In genomic region chr7:3694949-3695305, GRCm38 (mm10) we compare ENCODE assay signal across 8 mouse cellular contexts. TPM values are rescaled to one million over a fixed set of nuclear protein-coding genes. Genes with fewer than 3 reads are reported as not detected.
DNase-seq lines count a peak whose midpoint lies in the region; ATAC-seq and TF ChIP-seq lines count a peak whose summit lies in the region.
"Not testable (repeated sequence)": the region's sequence is repeated elsewhere in the genome, so short reads cannot be mapped to it uniquely, and the experiment has no call there.

No protein-coding gene starts in this region.

- H3K4me1 ChIP-seq in forebrain, embryonic 11.5 days (replicated peaks; ENCODE audit: control insufficient read depth, insufficient read depth, low read length) = not testable (repeated sequence)
- H3K4me1 ChIP-seq in heart, embryonic 13.5 days = peaks cover 25% of the 10 kb centered on the region
- peaks cover 21% of the 10 kb centered on the region for H3K4me1 ChIP-seq in intestine, embryonic 15.5 days (replicated peaks)
- H3K4me1 ChIP-seq in limb, embryonic 14.5 days (ENCODE audit: control insufficient read depth, insufficient read depth, low read length) = peaks cover 13% of the 10 kb centered on the region
- peaks cover 16% of the 10 kb centered on the region; the same call in 1 of the 2 replicates for H3K4me1 ChIP-seq in neural tube, embryonic 14.5 days (ENCODE audit: control insufficient read depth, insufficient read depth, low read length)

- H3K9me3 ChIP-seq in forebrain, embryonic 11.5 days (ENCODE audit: control insufficient read depth, low read length); heart, embryonic 13.5 days; intestine, embryonic 15.5 days; limb, embryonic 14.5 days (ENCODE audit: control insufficient read depth, low read length); neural tube, embryonic 14.5 days (ENCODE audit: control insufficient read depth, low read length): not testable (repeated sequence)

- H3K36me3 ChIP-seq in forebrain, embryonic 11.5 days (ENCODE audit: control insufficient read depth, insufficient read depth, low read length); intestine, embryonic 15.5 days; neural tube, embryonic 14.5 days (ENCODE audit: control insufficient read depth, insufficient read depth, low read length): not testable (repeated sequence)
- H3K36me3 ChIP-seq in heart, embryonic 13.5 days = peaks cover 56% of the 10 kb centered on the region
- H3K36me3 ChIP-seq in limb, embryonic 14.5 days (ENCODE audit: control insufficient read depth, insufficient read depth, low read length) = peaks cover 42% of the 10 kb centered on the region

- not testable (repeated sequence) for H3K27me3 ChIP-seq in forebrain, embryonic 11.5 days (ENCODE audit: control insufficient read depth, insufficient read depth, low read length); heart, embryonic 13.5 days (replicated peaks); intestine, embryonic 15.5 days (replicated peaks); limb, embryonic 14.5 days (ENCODE audit: control insufficient read depth, insufficient read depth, low read length); neural tube, embryonic 14.5 days (ENCODE audit: control insufficient read depth, insufficient read depth, low read length)

- DNase-seq in 3T3-L1 (ENCODE audit: low read depth, low spot score) = peak; percentile 30
- DNase-seq in cerebellum, adult 11 months = peak; percentile 43
- DNase-seq in forebrain, embryonic 11.5 days (ENCODE audit: low spot score); limb, embryonic 14.5 days (ENCODE audit: low spot score): not testable (repeated sequence)
- DNase-seq in lung, postnatal 10 days = peak; percentile 24

- WGBS in forebrain, embryonic 11.5 days = 11% methylated on average over 9 of the region's 9 CpGs
- 6% methylated on average over 9 of the region's 9 CpGs for WGBS in heart, embryonic 13.5 days
- WGBS in intestine, embryonic 15.5 days = 3% methylated on average over 9 of the region's 9 CpGs
- WGBS in limb, embryonic 14.5 days = 2% methylated on average over 9 of the region's 9 CpGs
- WGBS in neural tube, embryonic 14.5 days = 4% methylated on average over 9 of the region's 9 CpGs

- H3K4me3 ChIP-seq in forebrain, embryonic 11.5 days (ENCODE audit: low read depth, low read length) = peak overlapping the region; percentile 64
- H3K4me3 ChIP-seq in heart, embryonic 13.5 days = peak overlapping the region; percentile 79
- peak overlapping the region; percentile 67 for H3K4me3 ChIP-seq in intestine, embryonic 15.5 days (replicated peaks)
- H3K4me3 ChIP-seq in limb, embryonic 14.5 days (replicated peaks; ENCODE audit: low read length) = peak overlapping the region; percentile 78
- peak overlapping the region; percentile 56 for H3K4me3 ChIP-seq in neural tube, embryonic 14.5 days (ENCODE audit: low read depth, low read length)

- H3K9ac ChIP-seq in forebrain, embryonic 11.5 days (ENCODE audit: low read length) = peak overlapping the region; percentile 75
- peak overlapping the region; percentile 88 for H3K9ac ChIP-seq in heart, embryonic 13.5 days
- peak overlapping the region; percentile 89 for H3K9ac ChIP-seq in intestine, embryonic 15.5 days
- peak overlapping the region; percentile 89 for H3K9ac ChIP-seq in limb, embryonic 14.5 days (ENCODE audit: low read depth, low read length, severe bottlenecking)
- H3K9ac ChIP-seq in neural tube, embryonic 14.5 days (replicated peaks; ENCODE audit: low read depth, low read length) = peak overlapping the region; percentile 76

- ATAC-seq in forebrain, embryonic 11.5 days (replicated peaks; ENCODE audit: low FRiP score); heart, embryonic 13.5 days (ENCODE audit: extremely low read depth, insufficient number of reproducible peaks, low FRiP score, low TSS enrichment); intestine, embryonic 15.5 days; limb, embryonic 14.5 days (ENCODE audit: low FRiP score, low read depth); neural tube, embryonic 14.5 days (ENCODE audit: low read depth): not testable (repeated sequence)

- H3K27ac ChIP-seq in forebrain, embryonic 11.5 days (ENCODE audit: low read depth, low read length) = peak overlapping the region; percentile 77; the same call in 1 of the 2 replicates
- peak overlapping the region; percentile 99 for H3K27ac ChIP-seq in heart, embryonic 13.5 days (replicated peaks)
- H3K27ac ChIP-seq in intestine, embryonic 15.5 days = peak overlapping the region; percentile 97
- H3K27ac ChIP-seq in limb, embryonic 14.5 days (replicated peaks; ENCODE audit: low read depth, low read length) = peak overlapping the region; percentile 94
- peak overlapping the region; percentile 85; the same call in 1 of the 2 replicates for H3K27ac ChIP-seq in neural tube, embryonic 14.5 days (ENCODE audit: low read depth, low read length)

- TF ChIP-seq POLR2A in limb, embryonic 14.5 days (IDR thresholded peaks at IDR 0.05; ENCODE audit: borderline replicate concordance, extremely low read depth, insufficient read depth, insufficient read length) = not testable (repeated sequence)

- H3K4me2 ChIP-seq in forebrain, embryonic 11.5 days (ENCODE audit: low read depth, low read length, severe bottlenecking) = peak overlapping the region; percentile 89
- peak overlapping the region; percentile 96 for H3K4me2 ChIP-seq in heart, embryonic 13.5 days
- peak overlapping the region; percentile 88 for H3K4me2 ChIP-seq in intestine, embryonic 15.5 days (replicated peaks)
- H3K4me2 ChIP-seq in limb, embryonic 14.5 days (replicated peaks; ENCODE audit: low read depth, low read length, severe bottlenecking) = peak overlapping the region; percentile 90
- peak overlapping the region; percentile 78 for H3K4me2 ChIP-seq in neural tube, embryonic 14.5 days (ENCODE audit: low read depth, low read length)

RNA-seq across cellular contexts. Expression of gene Mboat7, which starts 1.6 kb away (rescaled TPM):
- polyA plus RNA-seq in forebrain, embryonic 11.5 days (2014; fragmentation: Nextera tagmentation; extraction: Ambion mirVana) = 37.1 and 40.2 TPM in 2 replicates
- polyA plus RNA-seq in heart, embryonic 13.5 days (2015; fragmentation: Nextera tagmentation; extraction: Ambion mirVana) = 35.5 and 40.7 TPM in 2 replicates
- polyA plus RNA-seq in intestine, embryonic 15.5 days (2015; fragmentation: Nextera tagmentation; extraction: Ambion mirVana) = 55.3 and 57.2 TPM in 2 replicates
- polyA plus RNA-seq in limb, embryonic 14.5 days (2012; rRNA removed) = 73.9 and 98.7 TPM in 2 replicates
- polyA plus RNA-seq in limb, embryonic 14.5 days (2014; fragmentation: Nextera tagmentation; extraction: Ambion mirVana) = 51.2 and 53.3 TPM in 2 replicates
- 74.9 and 76.4 TPM in 2 replicates for polyA plus RNA-seq in neural tube, embryonic 14.5 days (2014; fragmentation: Nextera tagmentation; extraction: Ambion mirVana)

RNA-seq across cellular contexts. Expression of gene Tsen34, which starts 2.3 kb away (rescaled TPM):
- polyA plus RNA-seq in forebrain, embryonic 11.5 days (2014; fragmentation: Nextera tagmentation; extraction: Ambion mirVana) = 243 and 269 TPM in 2 replicates
- 194 and 226 TPM in 2 replicates for polyA plus RNA-seq in heart, embryonic 13.5 days (2015; fragmentation: Nextera tagmentation; extraction: Ambion mirVana)
- 230 and 235 TPM in 2 replicates for polyA plus RNA-seq in intestine, embryonic 15.5 days (2015; fragmentation: Nextera tagmentation; extraction: Ambion mirVana)
- 193 and 271 TPM in 2 replicates for polyA plus RNA-seq in limb, embryonic 14.5 days (2012; rRNA removed)
- 273 and 276 TPM in 2 replicates for polyA plus RNA-seq in limb, embryonic 14.5 days (2014; fragmentation: Nextera tagmentation; extraction: Ambion mirVana)
- polyA plus RNA-seq in neural tube, embryonic 14.5 days (2014; fragmentation: Nextera tagmentation; extraction: Ambion mirVana) = 255 and 265 TPM in 2 replicates

RNA-seq across cellular contexts. Expression of gene Rps9, which starts 8.9 kb away (rescaled TPM):
- 1,200 and 1,214 TPM in 2 replicates for polyA plus RNA-seq in forebrain, embryonic 11.5 days (2014; fragmentation: Nextera tagmentation; extraction: Ambion mirVana)
- polyA plus RNA-seq in heart, embryonic 13.5 days (2015; fragmentation: Nextera tagmentation; extraction: Ambion mirVana) = 844 and 931 TPM in 2 replicates
- polyA plus RNA-seq in intestine, embryonic 15.5 days (2015; fragmentation: Nextera tagmentation; extraction: Ambion mirVana) = 1,501 and 1,565 TPM in 2 replicates
- polyA plus RNA-seq in limb, embryonic 14.5 days (2012; rRNA removed) = 2,914 and 3,913 TPM in 2 replicates
- polyA plus RNA-seq in limb, embryonic 14.5 days (2014; fragmentation: Nextera tagmentation; extraction: Ambion mirVana) = 1,650 and 1,670 TPM in 2 replicates
- 703 and 810 TPM in 2 replicates for polyA plus RNA-seq in neural tube, embryonic 14.5 days (2014; fragmentation: Nextera tagmentation; extraction: Ambion mirVana)

RNA-seq across cellular contexts. Expression of gene Tmc4, which starts 17.6 kb away (rescaled TPM):
- 2.1 and 3.5 TPM in 2 replicates for polyA plus RNA-seq in forebrain, embryonic 11.5 days (2014; fragmentation: Nextera tagmentation; extraction: Ambion mirVana)
- 4.0 and 4.6 TPM in 2 replicates for polyA plus RNA-seq in heart, embryonic 13.5 days (2015; fragmentation: Nextera tagmentation; extraction: Ambion mirVana)
- 73.4 and 82.6 TPM in 2 replicates for polyA plus RNA-seq in intestine, embryonic 15.5 days (2015; fragmentation: Nextera tagmentation; extraction: Ambion mirVana)
- polyA plus RNA-seq in limb, embryonic 14.5 days (2012; rRNA removed) = 20.2 and 21.0 TPM in 2 replicates
- 4.8 and 5.1 TPM in 2 replicates for polyA plus RNA-seq in limb, embryonic 14.5 days (2014; fragmentation: Nextera tagmentation; extraction: Ambion mirVana)
- polyA plus RNA-seq in neural tube, embryonic 14.5 days (2014; fragmentation: Nextera tagmentation; extraction: Ambion mirVana) = 4.1 and 6.2 TPM in 2 replicates

RNA-seq across cellular contexts. Expression of gene Pirb, which starts 25.3 kb away (rescaled TPM):
- 0.12 and 0.27 TPM in 2 replicates for polyA plus RNA-seq in forebrain, embryonic 11.5 days (2014; fragmentation: Nextera tagmentation; extraction: Ambion mirVana)
- polyA plus RNA-seq in heart, embryonic 13.5 days (2015; fragmentation: Nextera tagmentation; extraction: Ambion mirVana) = 0.27 and 0.32 TPM in 2 replicates
- 1.0 and 1.1 TPM in 2 replicates for polyA plus RNA-seq in intestine, embryonic 15.5 days (2015; fragmentation: Nextera tagmentation; extraction: Ambion mirVana)
- 1.0 and 1.4 TPM in 2 replicates for polyA plus RNA-seq in limb, embryonic 14.5 days (2012; rRNA removed)
- 1.0 and 1.6 TPM in 2 replicates for polyA plus RNA-seq in limb, embryonic 14.5 days (2014; fragmentation: Nextera tagmentation; extraction: Ambion mirVana)
- polyA plus RNA-seq in neural tube, embryonic 14.5 days (2014; fragmentation: Nextera tagmentation; extraction: Ambion mirVana) = 0.12 and 0.35 TPM in 2 replicates
